Mouse (Mus musculus) midbrain, embryonic 15.5 days (tissue): ENCODE measurements at regions not wholly inside any gene's neighbourhood (a gene's known extent, or its start where the extent isn't known, plus 50 kb on each side); places are given as distances from the start of the nearest gene placed in this dataset.
A peak's percentile ranks its signal among the peaks of the same experiment; 100 is the strongest.

ENCODE experiments used
- ATAC-seq: fragments of 200-750 bp; cut with Nextera tagmentation; replicated peaks from 2 replicates; pipeline ENCODE4 v1.8.0; 2017; ENCODE audit warnings: moderate TSS enrichment
- H3K27ac ChIP-seq: fragments of 300-500 bp; sonication (generic); 2 replicates; pipeline ENCODE4 v1.5.1; 2015; ENCODE audit warnings: mild to moderate bottlenecking, inconsistent platforms
- H3K27me3 ChIP-seq: fragments of 300-500 bp; sonication (generic); replicated peaks from 2 replicates; pipeline ENCODE4 v1.6.1; 2015; ENCODE audit warnings: inconsistent platforms
- H3K36me3 ChIP-seq: fragments of 300-500 bp; sonication (generic); replicated peaks from 2 replicates; pipeline ENCODE4 v1.6.1; 2015; ENCODE audit warnings: inconsistent platforms
- H3K4me1 ChIP-seq: fragments of 300-500 bp; sonication (generic); 2 replicates; pipeline ENCODE4 v1.6.1; 2015; ENCODE audit warnings: inconsistent platforms
- H3K4me2 ChIP-seq: fragments of 300-500 bp; sonication (generic); 2 replicates; pipeline ENCODE4 v1.6.1; 2015; ENCODE audit warnings: inconsistent platforms, mild to moderate bottlenecking, moderate library complexity
- H3K4me3 ChIP-seq: fragments of 300-500 bp; sonication (generic); 2 replicates; pipeline ENCODE4 v1.5.1; 2015; ENCODE audit warnings: mild to moderate bottlenecking, inconsistent platforms
- H3K9ac ChIP-seq: fragments of 300-500 bp; sonication (generic); 2 replicates; pipeline ENCODE4 v1.6.1; 2015; ENCODE audit warnings: mild to moderate bottlenecking, inconsistent platforms
- H3K9me3 ChIP-seq: fragments of 300-500 bp; sonication (generic); 2 replicates; pipeline ENCODE4 v1.6.1; 2016; ENCODE audit warnings: inconsistent platforms
- WGBS: fragments of 180-500 bp; shearing (Covaris S2); methylation state at CpG from one replicate; pipeline ENCODE4 v1.1.7; 2015; ENCODE audit warnings: mixed read lengths; 5-methylcytosine and 5-hydroxymethylcytosine counted together

DNA sequence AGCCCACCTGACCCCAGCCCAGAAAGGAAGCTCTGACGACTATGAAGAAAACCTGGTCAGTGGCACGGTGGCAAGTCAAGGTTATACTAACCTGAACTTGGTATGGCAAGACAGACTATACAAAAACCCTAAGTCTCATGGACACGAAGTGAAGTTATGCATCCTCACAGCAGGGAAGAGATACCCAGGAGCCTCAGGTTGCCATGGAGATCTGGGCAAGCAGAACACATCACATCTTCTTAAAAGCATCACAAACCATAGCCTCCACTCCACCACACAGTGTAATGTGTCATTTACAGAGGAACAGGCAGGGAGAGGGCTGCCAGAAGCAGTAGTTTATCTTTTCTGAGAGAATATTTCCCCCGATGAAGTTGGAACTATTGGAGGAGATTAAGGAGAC is 146.5 kb downstream of the Slc39a8 start:
- no peak overlapping the region for H3K4me2 ChIP-seq
- no peak overlapping the region for H3K9ac ChIP-seq
- H3K4me3 ChIP-seq: no peak overlapping the region
- H3K9me3 ChIP-seq: no peaks in the 10 kb centered on the region
- H3K27me3 ChIP-seq: no peaks in the 10 kb centered on the region
- H3K27ac ChIP-seq: no peak overlapping the region
- no peak; the same call in 1 of the 2 replicates for ATAC-seq
- no peaks in the 10 kb centered on the region for H3K4me1 ChIP-seq
- no peaks in the 10 kb centered on the region for H3K36me3 ChIP-seq
- WGBS: 63% methylated on average over 4 of the region's 4 CpGs

DNA sequence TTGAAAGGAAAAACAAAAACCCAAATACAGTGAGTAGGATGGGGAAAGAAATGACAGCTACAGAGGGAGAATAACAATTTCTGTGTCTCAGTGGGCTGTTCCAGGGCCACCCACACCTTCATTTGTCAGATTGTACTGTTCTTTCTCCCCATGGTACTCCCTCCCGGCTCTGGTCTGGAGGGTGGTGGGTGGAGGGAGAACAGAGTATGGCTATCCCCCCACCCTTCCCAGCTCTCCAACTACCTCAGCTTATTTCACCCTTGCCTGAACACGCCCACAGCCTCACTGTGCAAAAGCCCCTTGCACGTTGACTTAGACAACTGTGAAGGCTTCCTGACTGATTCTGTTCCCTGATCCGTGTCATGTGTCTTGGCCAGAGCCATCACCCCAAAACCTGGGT is 147.3 kb downstream of the Slc39a8 start:
- Histone ChIP-seq H3K27ac (no peak overlapping the region), H3K9ac (no peak overlapping the region), H3K9me3 (no peaks in the 10 kb centered on the region), H3K4me1 (no peaks in the 10 kb centered on the region), H3K4me2 (no peak overlapping the region), H3K36me3 (no peaks in the 10 kb centered on the region), H3K27me3 (no peaks in the 10 kb centered on the region), H3K4me3 (no peak overlapping the region)
- no peak for ATAC-seq
- 90% methylated on average over 4 of the region's 4 CpGs for WGBS

DNA sequence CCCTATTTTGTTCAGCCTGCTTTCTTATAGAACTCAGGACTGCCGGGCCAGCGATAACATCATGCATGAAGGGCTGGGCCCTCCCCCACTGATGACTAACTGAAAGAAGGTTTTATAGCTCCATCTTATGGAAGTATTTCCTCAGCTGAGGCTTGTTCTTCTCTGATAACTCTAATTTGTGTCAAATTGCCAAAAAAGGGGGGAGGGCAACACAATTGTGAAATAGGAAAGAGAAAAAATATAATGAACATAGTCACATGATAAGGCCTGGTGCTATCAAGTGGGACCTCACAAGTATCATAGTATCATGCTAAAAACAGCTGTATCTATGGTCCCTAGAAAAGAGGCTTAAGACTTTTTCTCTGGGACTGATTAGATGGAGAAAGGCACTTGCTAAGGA is 148.2 kb downstream of the Slc39a8 start:
- no peak overlapping the region for H3K4me3 ChIP-seq
- no peaks in the 10 kb centered on the region for H3K9me3 ChIP-seq
- no peak for ATAC-seq
- no peak overlapping the region for H3K4me2 ChIP-seq
- no peak overlapping the region for H3K9ac ChIP-seq
- WGBS: 79% methylated on average over 2 of the region's 2 CpGs
- H3K4me1 ChIP-seq: no peaks in the 10 kb centered on the region
- no peaks in the 10 kb centered on the region for H3K36me3 ChIP-seq
- H3K27me3 ChIP-seq: no peaks in the 10 kb centered on the region
- H3K27ac ChIP-seq: no peak overlapping the region

DNA sequence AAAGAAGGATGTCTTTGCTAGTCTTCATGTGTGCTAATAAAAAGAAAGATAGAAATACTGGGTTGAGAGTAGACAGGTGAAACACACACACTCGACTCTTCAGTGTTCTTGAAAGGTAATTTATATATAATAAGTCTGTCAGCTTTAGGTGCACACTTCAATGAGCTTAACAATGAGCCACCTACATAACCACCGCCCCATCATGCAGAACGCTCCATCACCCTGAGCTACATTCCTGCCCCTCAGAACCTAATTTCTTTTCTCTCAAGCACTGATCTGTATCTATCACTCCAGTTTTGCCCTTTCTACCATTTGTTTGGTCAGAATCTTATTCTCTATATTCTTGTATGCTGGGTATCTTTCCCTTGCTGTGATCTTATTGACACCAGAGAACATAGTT is 148.8 kb downstream of the Slc39a8 start:
- H3K9me3 ChIP-seq: no peaks in the 10 kb centered on the region
- H3K36me3 ChIP-seq: no peaks in the 10 kb centered on the region
- no peak overlapping the region for H3K4me2 ChIP-seq
- no peak overlapping the region for H3K9ac ChIP-seq
- WGBS: 80% methylated on average over 3 of the region's 3 CpGs
- no peaks in the 10 kb centered on the region for H3K4me1 ChIP-seq
- H3K27ac ChIP-seq: no peak overlapping the region
- no peaks in the 10 kb centered on the region for H3K27me3 ChIP-seq
- no peak overlapping the region for H3K4me3 ChIP-seq
- ATAC-seq: no peak

DNA sequence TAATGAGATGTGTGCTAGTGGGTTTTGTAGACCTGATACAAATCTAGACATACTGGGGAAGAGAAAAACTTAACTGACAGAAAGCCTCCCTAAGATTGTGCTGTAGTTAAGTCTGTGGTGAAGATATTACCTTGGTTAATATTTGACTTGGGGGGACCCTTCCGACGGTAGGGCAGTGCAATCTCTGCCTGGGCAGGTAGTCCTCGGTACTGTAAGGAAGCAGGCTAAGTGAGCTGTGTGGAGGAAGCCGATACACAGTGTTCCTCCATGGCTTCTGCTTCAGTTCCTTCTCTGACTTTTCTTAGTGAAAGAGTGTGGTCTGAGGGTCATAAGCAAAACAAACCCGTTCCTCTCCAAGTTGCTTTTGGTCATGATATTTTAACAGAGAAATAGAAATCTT is 149.7 kb downstream of the Slc39a8 start:
- 95% methylated on average over 5 of the region's 5 CpGs for WGBS
- no peak for ATAC-seq
- no peak overlapping the region for H3K4me3 ChIP-seq

DNA sequence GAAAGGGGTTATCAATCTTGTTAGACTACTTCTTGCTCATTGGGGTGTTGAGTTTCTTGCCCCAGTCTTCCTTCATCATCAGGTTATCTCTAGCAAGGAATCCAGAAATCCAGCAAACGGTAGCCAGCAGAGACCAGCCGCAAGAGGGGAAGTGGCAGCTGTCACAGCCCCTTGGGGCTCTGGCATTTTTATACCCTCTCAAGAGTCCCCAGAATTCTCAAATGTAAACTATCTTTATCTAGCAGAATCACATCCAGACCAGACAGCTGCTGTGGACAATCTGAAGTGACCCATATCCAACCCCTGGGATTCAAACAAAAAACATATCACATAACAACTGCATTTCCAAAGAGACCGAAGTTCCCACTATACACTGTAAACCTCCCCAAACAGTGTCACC is 162.1 kb downstream of the Slc39a8 start:
- H3K4me2 ChIP-seq: no peak overlapping the region
- H3K27ac ChIP-seq: no peak overlapping the region
- 96% methylated on average over 3 of the region's 3 CpGs for WGBS
- H3K36me3 ChIP-seq: no peaks in the 10 kb centered on the region
- H3K9me3 ChIP-seq: no peaks in the 10 kb centered on the region
- no peak overlapping the region for H3K9ac ChIP-seq
- no peaks in the 10 kb centered on the region for H3K27me3 ChIP-seq
- no peak for ATAC-seq
- peaks cover 5% of the 10 kb centered on the region; the same call in 1 of the 2 replicates for H3K4me1 ChIP-seq
- no peak overlapping the region for H3K4me3 ChIP-seq

More for the DNA sequence above, 149.7 kb downstream of the Slc39a8 start:
- H3K36me3 ChIP-seq: no peaks in the 10 kb centered on the region
- H3K4me1 ChIP-seq: no peaks in the 10 kb centered on the region
- H3K9me3 ChIP-seq: no peaks in the 10 kb centered on the region
- H3K9ac ChIP-seq: no peak overlapping the region
- H3K27ac ChIP-seq: no peak overlapping the region
- H3K4me2 ChIP-seq: no peak overlapping the region
- no peaks in the 10 kb centered on the region for H3K27me3 ChIP-seq

DNA sequence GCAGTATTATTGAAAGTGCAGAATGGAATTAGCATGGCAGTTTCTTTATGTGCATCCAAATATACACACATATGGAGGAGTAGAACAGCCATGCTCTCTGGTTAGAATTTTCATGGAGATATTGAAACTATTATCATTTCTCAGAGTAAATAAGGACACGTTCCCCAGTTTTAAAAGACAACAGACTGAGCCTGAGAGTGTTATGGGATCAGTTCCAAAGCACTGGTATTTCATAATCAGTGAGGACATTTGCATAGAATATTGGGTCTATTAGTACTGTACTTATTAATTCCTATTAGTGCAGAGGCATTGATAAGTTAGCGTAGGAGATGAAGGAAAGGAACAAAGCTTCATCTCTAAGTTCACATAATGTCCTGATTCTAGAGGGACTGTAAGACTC is 164.2 kb downstream of the Slc39a8 start:
- H3K27ac ChIP-seq: no peak overlapping the region
- WGBS: 84% methylated on average over 2 of the region's 2 CpGs
- no peaks in the 10 kb centered on the region for H3K27me3 ChIP-seq
- no peaks in the 10 kb centered on the region for H3K36me3 ChIP-seq
- no peak for ATAC-seq
- no peaks in the 10 kb centered on the region for H3K9me3 ChIP-seq
- no peak overlapping the region for H3K4me2 ChIP-seq
- no peak overlapping the region for H3K4me3 ChIP-seq
- no peak overlapping the region for H3K9ac ChIP-seq
- H3K4me1 ChIP-seq: peaks cover 5% of the 10 kb centered on the region; the same call in 1 of the 2 replicates

DNA sequence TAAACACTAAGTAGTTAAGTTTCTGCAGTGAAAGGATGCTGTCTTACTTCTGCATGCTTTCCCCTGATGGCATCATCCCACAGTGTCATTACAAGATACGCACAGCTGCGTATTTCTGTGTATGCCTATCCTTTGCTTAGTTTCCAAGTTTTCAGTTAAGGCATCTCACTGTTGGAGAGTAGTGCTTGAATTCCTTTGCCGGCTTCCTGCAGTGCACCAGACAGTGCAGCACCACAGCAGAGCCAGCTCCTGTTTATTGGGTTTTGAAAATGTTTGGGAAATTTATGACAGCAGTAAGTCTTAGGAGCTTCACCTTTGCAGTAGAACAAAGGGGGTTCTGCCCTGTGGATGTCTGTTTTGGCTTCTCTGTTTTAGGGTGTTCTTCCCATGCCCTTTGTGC is 165.3 kb downstream of the Slc39a8 start:
- no peak overlapping the region for H3K27ac ChIP-seq
- no peaks in the 10 kb centered on the region for H3K9me3 ChIP-seq
- 79% methylated on average over 3 of the region's 3 CpGs for WGBS
- no peaks in the 10 kb centered on the region for H3K27me3 ChIP-seq
- no peak overlapping the region for H3K4me3 ChIP-seq
- H3K9ac ChIP-seq: no peak overlapping the region
- ATAC-seq: 0 out of 2 replicates have a peak, but pooled peaks have one; percentile 17
- no peak overlapping the region for H3K4me2 ChIP-seq
- H3K36me3 ChIP-seq: no peaks in the 10 kb centered on the region
- H3K4me1 ChIP-seq: peaks cover 5% of the 10 kb centered on the region; the same call in 1 of the 2 replicates

DNA sequence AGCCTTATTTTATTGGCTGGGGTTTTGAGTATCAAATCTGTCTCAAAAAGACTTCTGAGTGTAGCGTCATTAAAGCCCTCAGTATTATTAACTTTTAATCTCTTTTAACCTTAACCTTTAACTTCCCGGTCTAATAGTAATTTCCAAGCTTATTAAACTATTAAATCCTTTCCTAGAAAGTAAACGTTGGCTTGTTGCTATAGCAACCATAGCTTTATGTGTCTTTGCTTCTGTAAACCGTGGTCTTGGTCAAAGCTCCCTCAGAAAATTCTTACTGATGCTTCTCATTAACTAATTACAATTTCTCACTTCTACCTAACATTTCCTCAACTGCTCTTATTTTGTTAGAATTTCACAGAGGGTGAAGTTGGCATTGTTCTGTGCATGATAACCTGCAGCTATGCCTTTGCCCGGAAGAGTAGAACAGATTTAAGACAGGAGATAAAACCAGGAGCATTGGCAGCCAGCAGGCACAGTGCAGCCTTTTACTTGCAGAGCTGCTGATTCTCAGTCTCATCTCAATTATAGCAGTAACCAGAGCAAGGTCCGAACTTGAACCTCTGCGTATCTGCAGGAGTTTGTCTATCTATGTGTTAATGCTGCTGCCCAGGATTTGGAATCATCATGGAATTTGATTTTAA is 165.9 kb downstream of the Slc39a8 start:
- no peaks in the 10 kb centered on the region for H3K9me3 ChIP-seq
- H3K36me3 ChIP-seq: no peaks in the 10 kb centered on the region
- no peak overlapping the region for H3K4me2 ChIP-seq
- H3K27me3 ChIP-seq: no peaks in the 10 kb centered on the region
- ATAC-seq: peak; percentile 56; the same call in 1 of the 2 replicates
- no peak overlapping the region for H3K4me3 ChIP-seq
- H3K4me1 ChIP-seq: peaks cover 5% of the 10 kb centered on the region; the same call in 1 of the 2 replicates
- 38% methylated on average over 7 of the region's 7 CpGs for WGBS
- H3K27ac ChIP-seq: 0 out of 2 replicates have a peak overlapping the region, but pooled peaks have one; percentile 21
- no peak overlapping the region for H3K9ac ChIP-seq

DNA sequence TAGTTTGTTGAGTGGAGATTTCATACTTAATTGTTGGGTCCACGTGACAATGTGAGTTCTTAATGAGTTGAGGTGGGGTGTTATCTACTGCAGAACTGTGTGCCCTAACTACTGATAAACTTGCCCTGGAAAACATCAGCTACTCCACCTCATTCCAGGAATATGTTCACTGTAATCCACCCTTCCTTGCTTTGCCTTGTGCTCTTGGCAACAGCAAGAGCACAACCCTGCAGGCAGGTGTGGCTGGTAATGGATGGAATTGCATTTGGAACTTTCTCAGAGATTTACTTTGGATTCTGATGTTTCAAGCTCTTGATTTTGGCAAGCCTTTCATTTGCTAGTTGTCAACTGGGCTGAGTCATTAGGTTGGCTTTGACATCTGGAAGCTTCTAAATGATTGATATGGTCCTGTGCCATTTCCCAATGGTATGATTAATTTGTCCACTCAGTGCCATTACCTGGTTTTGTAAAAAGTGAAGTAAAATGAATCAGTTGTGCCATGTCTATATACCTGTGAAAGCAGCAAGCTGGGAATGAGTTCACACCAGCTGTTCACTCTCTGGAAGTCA is 175.6 kb downstream of the Slc39a8 start:
- WGBS: 74% methylated on average over 1 of the region's 1 CpGs
- Histone ChIP-seq H3K27me3 (no peaks in the 10 kb centered on the region), H3K4me3 (no peak overlapping the region), H3K36me3 (no peaks in the 10 kb centered on the region), H3K4me1 (no peaks in the 10 kb centered on the region), H3K9ac (no peak overlapping the region), H3K27ac (no peak overlapping the region), H3K4me2 (no peak overlapping the region), H3K9me3 (no peaks in the 10 kb centered on the region)
- no peak for ATAC-seq
